20 mouse cellular contexts compared by ENCODE assay signal in genomic region chr12:118719878-118720573, GRCm38 (mm10).
DNase-seq lines count a peak whose midpoint lies in the region; ATAC-seq and TF ChIP-seq lines count a peak whose summit lies in the region.
"Had no signal": no experiment of that assay in that cellular context is flagged by ENCODE, and none has a peak within 500 bp of the region (broad histone marks: within the 10 kb centered on the region; RNA-seq: fewer than 3 reads in every experiment).

No protein-coding gene starts in this region.

- WGBS in midbrain, embryonic 14.5 days = 77% methylated on average over 4 of the region's 4 CpGs
- 85% methylated on average over 4 of the region's 4 CpGs for WGBS in midbrain, embryonic 11.5 days
- 9% methylated on average over 4 of the region's 4 CpGs for WGBS in forebrain, embryonic 16.5 days

- ATAC-seq in midbrain, embryonic 14.5 days (ENCODE audit: low FRiP score, low TSS enrichment) = no peak
- no peak for ATAC-seq in midbrain, embryonic 11.5 days (ENCODE audit: low FRiP score)
- ATAC-seq in forebrain, embryonic 16.5 days = peak; percentile 96

- no peak overlapping the region for H3K4me3 ChIP-seq in midbrain, embryonic 14.5 days (replicated peaks; ENCODE audit: low read depth, low read length)
- H3K4me3 ChIP-seq in midbrain, embryonic 11.5 days (ENCODE audit: low read depth, low read length) = no peak overlapping the region
- H3K4me3 ChIP-seq in forebrain, embryonic 16.5 days (replicated peaks; ENCODE audit: low read length) = no peak overlapping the region
- H3K4me3 ChIP-seq: embryonic facial prominence, embryonic 15.5 days; heart, embryonic 10.5 days; hindbrain, embryonic 12.5 days; left cerebral cortex, adult 2 months; limb, embryonic 10.5 days had no signal

- H3K27me3 ChIP-seq in midbrain, embryonic 14.5 days (ENCODE audit: control insufficient read depth, insufficient read depth, low read length) = no peaks in the 10 kb centered on the region
- H3K27me3 ChIP-seq in midbrain, embryonic 11.5 days (ENCODE audit: control insufficient read depth, insufficient read depth, low read length) = no peaks in the 10 kb centered on the region
- 0 out of 2 replicates have a peak, but pooled peaks cover 6% of the 10 kb centered on the region for H3K27me3 ChIP-seq in forebrain, embryonic 16.5 days (replicated peaks; ENCODE audit: control insufficient read depth, insufficient read depth, low read length)
- H3K27me3 ChIP-seq: embryonic facial prominence, embryonic 15.5 days; hindbrain, embryonic 12.5 days had no signal

- H3K9me3 ChIP-seq in midbrain, embryonic 14.5 days (ENCODE audit: control insufficient read depth, low read length) = no peaks in the 10 kb centered on the region
- no peaks in the 10 kb centered on the region for H3K9me3 ChIP-seq in midbrain, embryonic 11.5 days (ENCODE audit: control insufficient read depth, low read length)
- H3K9me3 ChIP-seq in forebrain, embryonic 16.5 days (ENCODE audit: control insufficient read depth, low read length) = no peaks in the 10 kb centered on the region
- H3K9me3 ChIP-seq: embryonic facial prominence, embryonic 15.5 days; heart, embryonic 10.5 days; hindbrain, embryonic 12.5 days; limb, embryonic 10.5 days had no signal

- H3K36me3 ChIP-seq in midbrain, embryonic 14.5 days (ENCODE audit: control insufficient read depth, insufficient read depth, low read length) = no peaks in the 10 kb centered on the region
- H3K36me3 ChIP-seq in midbrain, embryonic 11.5 days (ENCODE audit: control insufficient read depth, insufficient read depth, low read length) = no peaks in the 10 kb centered on the region
- no peaks in the 10 kb centered on the region for H3K36me3 ChIP-seq in forebrain, embryonic 16.5 days (ENCODE audit: control insufficient read depth, insufficient read depth)
- H3K36me3 ChIP-seq: embryonic facial prominence, embryonic 15.5 days; heart, embryonic 10.5 days; hindbrain, embryonic 12.5 days; limb, embryonic 10.5 days had no signal

- TF ChIP-seq POLR2A in brain, embryonic 14.5 days (IDR thresholded peaks at IDR 0.05; ENCODE audit: borderline replicate concordance, extremely low read depth, insufficient read depth, insufficient read length, poor library complexity, severe bottlenecking) = no peak

- no peak overlapping the region for H3K9ac ChIP-seq in midbrain, embryonic 14.5 days (replicated peaks; ENCODE audit: low read length)
- no peak overlapping the region for H3K9ac ChIP-seq in midbrain, embryonic 11.5 days (ENCODE audit: low read length)
- no peak overlapping the region for H3K9ac ChIP-seq in forebrain, embryonic 16.5 days (replicated peaks; ENCODE audit: low read depth, low read length)
- H3K9ac ChIP-seq: embryonic facial prominence, embryonic 15.5 days; hindbrain, embryonic 12.5 days; lung, embryonic 14.5 days had no signal

- peak; percentile 13 for DNase-seq in midbrain, embryonic 14.5 days
- DNase-seq in midbrain, embryonic 11.5 days (ENCODE audit: low spot score, missing footprints) = no peak
- DNase-seq in brain, embryonic 14.5 days (ENCODE audit: low read depth) = peak; percentile 96
- peak; percentile 46 for DNase-seq in retina, postnatal 1 day
- DNase-seq in heart, postnatal 4 days = no peak
- no peak for DNase-seq in left cerebral cortex, postnatal 14 days (ENCODE audit: low spot score in 2 of 2)
- DNase-seq: adrenal gland, postnatal 36 days; cerebellum, adult 9-10 months; heart, postnatal 10 days; kidney, adult 8-10 months; kidney, postnatal 25 days; lung, embryonic 14.5 days; lung, postnatal 36 days; thymus, postnatal 14 days had no signal

- H3K4me2 ChIP-seq in midbrain, embryonic 14.5 days (ENCODE audit: low read length) = no peak overlapping the region
- no peak overlapping the region for H3K4me2 ChIP-seq in midbrain, embryonic 11.5 days
- H3K4me2 ChIP-seq in forebrain, embryonic 16.5 days (ENCODE audit: low read length) = no peak overlapping the region
- H3K4me2 ChIP-seq: embryonic facial prominence, embryonic 15.5 days; hindbrain, embryonic 12.5 days; lung, embryonic 14.5 days had no signal

- no peak for TF ChIP-seq CTCF in brain, embryonic 14.5 days (IDR thresholded peaks at IDR 0.05; ENCODE audit: borderline replicate concordance, extremely low read depth, insufficient read depth, insufficient read length)

- intact Hi-C loops in left cerebral cortex, postnatal 14 days (cut with DNase I) = no loop called here

- H3K27ac ChIP-seq in midbrain, embryonic 14.5 days (replicated peaks; ENCODE audit: low read depth, low read length) = no peak overlapping the region
- no peak overlapping the region for H3K27ac ChIP-seq in midbrain, embryonic 11.5 days (ENCODE audit: low read depth, low read length)
- no peak overlapping the region for H3K27ac ChIP-seq in forebrain, embryonic 16.5 days (ENCODE audit: low read length)
- H3K27ac ChIP-seq: embryonic facial prominence, embryonic 15.5 days; heart, embryonic 10.5 days; hindbrain, embryonic 12.5 days; left cerebral cortex, adult 2 months; limb, embryonic 10.5 days had no signal

- H3K4me1 ChIP-seq in midbrain, embryonic 14.5 days (ENCODE audit: control insufficient read depth, insufficient read depth, low read length) = no peaks in the 10 kb centered on the region
- no peaks in the 10 kb centered on the region for H3K4me1 ChIP-seq in midbrain, embryonic 11.5 days (ENCODE audit: control insufficient read depth, insufficient read depth, low read length)
- H3K4me1 ChIP-seq in forebrain, embryonic 16.5 days (replicated peaks; ENCODE audit: control insufficient read depth, insufficient read depth, low read length) = peaks cover 6% of the 10 kb centered on the region; the same call in 1 of the 2 replicates
- H3K4me1 ChIP-seq: embryonic facial prominence, embryonic 15.5 days; heart, embryonic 10.5 days; hindbrain, embryonic 12.5 days; limb, embryonic 10.5 days had no signal

Comparison
In these comparisons a context has a peak if more than half of its experiments do, and no peak if none do; other contexts are left out.
1. DNase-seq: peak in midbrain, embryonic 14.5 days (single experiment), brain, embryonic 14.5 days (single experiment) and retina, postnatal 1 day (single experiment); none in midbrain, embryonic 11.5 days (single experiment), heart, postnatal 4 days (single experiment) and left cerebral cortex, postnatal 14 days (0 of 2).